Mouse (Mus musculus) CD4-positive, CD25-positive, alpha-beta regulatory T cell, adult 4 months (primary cell): ENCODE results near the gene Ngfr. TPM values are rescaled to one million over a fixed set of nuclear protein-coding genes. Genes with fewer than 3 reads are reported as not detected.

Source experiments
- ATAC-seq: one replicate; pipeline ENCODE4 v1.8.0; 2017
- polyA plus RNA-seq, 2 experiments: library from polyadenylated mRNA; unstranded; fragments of 100-300 nt; shearing (Covaris generic); gene quantifications; one replicate each; pipeline ENCODE4 v1.2.1; 2017

The Ngfr gene
- polyA plus RNA-seq, 2 experiments from 2014 or later: not detected

- ATAC-seq: no peak
These were observed 7.2 kb upstream of the Ngfr start for GRCm38 (mm10) chr11:95594686-95595212.

- ATAC-seq: no peak
These were observed 6.0 kb upstream of the Ngfr start for GRCm38 (mm10) chr11:95593501-95593900.

- ATAC-seq: no peak
These were observed 5.2 kb upstream of the Ngfr start for GRCm38 (mm10) chr11:95592691-95593090.

- no peak for ATAC-seq
These were observed 1.7 kb upstream of the Ngfr start for GRCm38 (mm10) chr11:95589195-95589594.

- ATAC-seq: no peak
These were observed 648 bp downstream of the Ngfr start for GRCm38 (mm10) chr11:95586751-95587422.

GRCm38 (mm10) chr11:95586184-95586583 is 1.4 kb downstream of the Ngfr start:
- ATAC-seq: no peak

- ATAC-seq: no peak
These were observed 1.9 kb downstream of the Ngfr start for GRCm38 (mm10) chr11:95585684-95586083.

GRCm38 (mm10) chr11:95585281-95585680 is 2.3 kb downstream of the Ngfr start:
- no peak for ATAC-seq

GRCm38 (mm10) chr11:95584651-95585050 is 2.9 kb downstream of the Ngfr start:
- ATAC-seq: no peak

GRCm38 (mm10) chr11:95583396-95583795 is 4.1 kb downstream of the Ngfr start:
- no peak for ATAC-seq

GRCm38 (mm10) chr11:95582193-95582592 is 5.3 kb downstream of the Ngfr start:
- no peak for ATAC-seq

- ATAC-seq: no peak
These were observed 8.1 kb downstream of the Ngfr start for GRCm38 (mm10) chr11:95579455-95579854.

- ATAC-seq: no peak
These were observed 9.6 kb downstream of the Ngfr start for GRCm38 (mm10) chr11:95577776-95578446.

- ATAC-seq: no peak
These were observed 11.2 kb downstream of the Ngfr start for GRCm38 (mm10) chr11:95576299-95576698.

GRCm38 (mm10) chr11:95575791-95576190 is 11.7 kb downstream of the Ngfr start:
- no peak for ATAC-seq

GRCm38 (mm10) chr11:95574786-95575334 is 12.7 kb downstream of the Ngfr start:
- no peak for ATAC-seq

GRCm38 (mm10) chr11:95572227-95572626 is 15.3 kb downstream of the Ngfr start:
- ATAC-seq: no peak

GRCm38 (mm10) chr11:95571755-95572154 is 15.8 kb downstream of the Ngfr start:
- no peak for ATAC-seq

GRCm38 (mm10) chr11:95570827-95571619 is 16.5 kb downstream of the Ngfr start:
- no peak for ATAC-seq

GRCm38 (mm10) chr11:95569908-95570307 is 17.6 kb downstream of the Ngfr start:
- ATAC-seq: no peak

GRCm38 (mm10) chr11:95567936-95568715 is 19.4 kb downstream of the Ngfr start:
- no peak for ATAC-seq

GRCm38 (mm10) chr11:95567366-95567765 is 20.2 kb downstream of the Ngfr start:
- no peak for ATAC-seq
